Mouse (Mus musculus): ENCODE data around the gene Hoxd4.

Gene Hoxd4

GRCm38 (mm10) chr2:74728303-74728680 is 16.6 kb downstream of the Hoxd4 start:
- CTCF ChIA-PET = interaction anchor here in 1 of 4 experiments (0.7 kb wide), 1 partner anchor 997 kb away, joined by 6 read pairs; no protein-coding TSS in a partner anchor
- POLR2A ChIA-PET = interaction anchor here in 2 of 4 experiments (0.7 to 1.5 kb wide), 3 partner anchors 15 to 1111 kb away, joined by 3 to 6 read pairs (median 3); no protein-coding TSS in a partner anchor

- POLR2A ChIA-PET = interaction anchor here in 1 of 4 experiments (0.6 to 0.8 kb wide), 4 partner anchors 15 to 821 kb away, joined by 3 read pairs; partner anchors contain the start of gene Hoxd1
- CTCF ChIA-PET = interaction anchor here in 3 of 4 experiments (0.5 to 1.2 kb wide), 4 partner anchors 13 to 1144 kb away, joined by 3 to 7 read pairs (median 5); no protein-coding TSS in a partner anchor
Observed at GRCm38 (mm10) chr2:74730331-74730730, 18.6 kb downstream of the Hoxd4 start.

GRCm38 (mm10) chr2:74731055-74731454 is 19.3 kb downstream of the Hoxd4 start:
- CTCF ChIA-PET = interaction anchor here in 2 of 4 experiments (0.6 to 1.2 kb wide), 3 partner anchors 14 to 239 kb away, joined by 3 to 7 read pairs (median 3); no protein-coding TSS in a partner anchor
- POLR2A ChIA-PET = interaction anchor here in 1 of 4 experiments (0.6 to 0.8 kb wide), 2 partner anchors 15 to 32 kb away, joined by 3 read pairs; partner anchors contain the start of gene Hoxd1

GRCm38 (mm10) chr2:74731799-74732512 is 20.2 kb downstream of the Hoxd4 start:
- ChIA-PET POLR2A (interaction anchor here in 1 of 4 experiments (0.6 kb wide), 1 partner anchor 42 kb away, joined by 3 read pairs; no protein-coding TSS in a partner anchor), CTCF (interaction anchor here in 2 of 4 experiments (0.6 to 0.7 kb wide), 2 partner anchors 85 to 238 kb away, joined by 3 read pairs; no protein-coding TSS in a partner anchor)

DNA sequence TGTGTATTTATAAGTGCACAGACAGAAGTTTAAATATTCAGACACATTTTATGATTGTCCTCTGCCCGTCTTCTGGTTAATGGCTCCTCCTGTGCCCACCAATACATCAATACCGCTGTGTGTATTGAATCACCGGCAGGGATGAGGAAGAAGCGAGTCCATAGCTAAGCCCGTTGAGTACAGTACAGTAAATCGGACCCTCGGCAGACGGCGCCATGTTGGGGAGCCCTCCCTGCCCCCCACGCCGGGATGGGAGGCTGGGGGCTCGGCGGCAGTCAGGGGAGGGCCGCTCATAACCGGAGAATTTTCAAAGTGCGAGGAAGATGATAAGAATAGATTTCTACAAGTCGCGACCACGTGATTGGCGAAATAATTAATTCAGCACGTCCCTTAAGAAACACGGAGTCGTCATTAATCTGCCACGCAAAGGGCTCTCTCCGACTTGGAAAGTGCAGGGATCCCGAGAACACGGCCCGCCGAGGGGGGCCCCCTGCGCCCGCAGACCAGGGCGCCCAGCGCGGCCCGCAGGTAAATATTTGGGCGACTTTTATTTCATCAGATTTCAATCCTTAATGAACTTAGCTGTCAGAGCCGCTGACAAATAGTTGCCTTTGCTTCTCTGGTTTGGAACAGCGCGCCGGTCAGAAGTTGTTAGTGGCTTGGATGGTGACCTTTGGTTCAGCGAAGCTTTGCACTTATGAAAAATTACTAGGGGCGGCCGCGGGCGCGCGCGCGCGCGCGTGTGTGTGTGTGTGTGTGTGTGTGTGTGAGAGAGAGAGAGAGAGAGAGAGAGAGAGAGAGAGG is 21.0 kb downstream of the Hoxd4 start:
- POLR2A ChIA-PET = interaction anchor here in 2 of 4 experiments (0.5 to 1.5 kb wide), 6 partner anchors 21 to 431 kb away, joined by 3 to 4 read pairs (median 3); partner anchors contain the start of genes Hoxd3 (in 1 of the 2) and Hoxd4 (in 1 of the 2)
- CTCF ChIA-PET = interaction anchor here in 1 of 4 experiments (0.6 to 0.7 kb wide), 5 partner anchors 30 to 858 kb away, joined by 4 to 18 read pairs (median 7); no protein-coding TSS in a partner anchor

DNA sequence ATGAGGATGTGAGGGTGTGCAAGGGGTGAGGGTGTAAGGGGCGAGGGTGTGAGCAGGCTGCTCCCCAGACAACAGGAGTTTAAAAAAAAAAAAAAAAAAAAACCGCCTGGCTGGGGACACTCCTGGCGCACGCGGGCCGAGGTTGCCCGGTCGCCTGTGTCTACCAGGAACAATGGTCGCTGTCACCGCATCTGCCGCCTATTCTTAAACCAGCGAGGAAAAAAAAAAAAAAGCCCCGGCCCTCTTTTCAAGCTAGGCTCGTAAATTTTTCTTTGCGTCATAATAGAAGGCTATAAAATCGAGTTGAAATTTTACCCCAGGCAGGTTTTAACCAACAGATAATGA is 21.6 kb downstream of the Hoxd4 start:
- ChIA-PET POLR2A (interaction anchor here in 2 of 4 experiments (0.5 to 1.5 kb wide), 5 partner anchors 21 to 432 kb away, joined by 3 to 4 read pairs (median 3); partner anchors contain the start of genes Hoxd3 (in 1 of the 2) and Hoxd4 (in 1 of the 2)), CTCF (interaction anchor here in 2 of 4 experiments (0.6 to 0.7 kb wide), 6 partner anchors 31 to 857 kb away, joined by 4 to 18 read pairs (median 6); no protein-coding TSS in a partner anchor)

GRCm38 (mm10) chr2:74733765-74734164 is 22.0 kb downstream of the Hoxd4 start:
- ChIA-PET POLR2A (interaction anchor here in 2 of 4 experiments (0.8 to 1.5 kb wide), 3 partner anchors 22 to 45 kb away, joined by 3 to 4 read pairs (median 3); partner anchors contain the start of genes Hoxd3 (in 1 of the 2) and Hoxd4 (in 1 of the 2)), CTCF (interaction anchor here in 2 of 4 experiments (0.6 to 0.7 kb wide), 4 partner anchors 31 to 857 kb away, joined by 4 to 7 read pairs (median 4); no protein-coding TSS in a partner anchor)

DNA sequence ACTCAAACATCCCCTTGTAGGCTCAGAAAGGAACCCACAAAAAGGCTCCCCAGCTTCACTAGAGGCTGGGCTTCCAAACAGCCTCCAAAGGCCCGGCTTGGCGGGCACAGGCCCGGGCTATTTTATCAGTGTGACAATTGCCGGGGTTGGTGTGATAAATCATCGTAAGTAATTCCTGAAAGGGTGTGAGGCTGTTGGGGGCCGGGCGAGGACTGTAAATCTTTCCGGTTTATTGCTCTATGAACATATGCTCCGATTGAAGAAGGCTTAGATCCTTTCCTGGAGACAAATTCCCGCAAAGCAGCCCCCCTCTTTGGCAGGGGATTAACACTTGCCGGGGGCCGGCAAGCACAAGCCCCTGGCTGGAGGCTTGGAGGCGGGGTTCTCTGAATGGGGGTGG is 22.7 kb downstream of the Hoxd4 start:
- ChIA-PET CTCF (no interaction called here), POLR2A (interaction anchor here in 1 of 4 experiments (1.5 kb wide), 1 partner anchor 43 kb away, joined by 3 read pairs; the partner anchor contains the start of gene Hoxd10)

GRCm38 (mm10) chr2:74734996-74735811 is 23.5 kb downstream of the Hoxd4 start:
- CTCF ChIA-PET = interaction anchor here in 1 of 4 experiments (0.5 to 0.6 kb wide), 2 partner anchors 33 to 39 kb away, joined by 3 read pairs; no protein-coding TSS in a partner anchor
- POLR2A ChIA-PET = interaction anchor here in 3 of 4 experiments (0.6 to 1.5 kb wide), 3 partner anchors 11 to 52 kb away, joined by 3 to 7 read pairs (median 4); partner anchors contain the start of gene Hoxd10 (in 1 of the 3)

GRCm38 (mm10) chr2:74735851-74736687 is 24.3 kb downstream of the Hoxd4 start:
- CTCF ChIA-PET = interaction anchor here in 3 of 4 experiments (0.5 to 0.6 kb wide), 4 partner anchors 30 to 70 kb away, joined by 3 to 6 read pairs (median 4); no protein-coding TSS in a partner anchor

GRCm38 (mm10) chr2:74736688-74737577 is 25.2 kb downstream of the Hoxd4 start:
- ChIA-PET CTCF (no interaction called here), POLR2A (interaction anchor here in 1 of 4 experiments (0.7 kb wide), 2 partner anchors 91 to 128 kb away, joined by 5 to 9 read pairs; no protein-coding TSS in a partner anchor)

More at GRCm38 (mm10) chr2:74735851-74736687, 24.3 kb downstream of the Hoxd4 start:
- POLR2A ChIA-PET = interaction anchor here in 2 of 4 experiments (1.1 to 1.5 kb wide), 2 partner anchors 10 to 45 kb away, joined by 3 to 4 read pairs; partner anchors contain the start of gene Hoxd10 (in 1 of the 2)

DNA sequence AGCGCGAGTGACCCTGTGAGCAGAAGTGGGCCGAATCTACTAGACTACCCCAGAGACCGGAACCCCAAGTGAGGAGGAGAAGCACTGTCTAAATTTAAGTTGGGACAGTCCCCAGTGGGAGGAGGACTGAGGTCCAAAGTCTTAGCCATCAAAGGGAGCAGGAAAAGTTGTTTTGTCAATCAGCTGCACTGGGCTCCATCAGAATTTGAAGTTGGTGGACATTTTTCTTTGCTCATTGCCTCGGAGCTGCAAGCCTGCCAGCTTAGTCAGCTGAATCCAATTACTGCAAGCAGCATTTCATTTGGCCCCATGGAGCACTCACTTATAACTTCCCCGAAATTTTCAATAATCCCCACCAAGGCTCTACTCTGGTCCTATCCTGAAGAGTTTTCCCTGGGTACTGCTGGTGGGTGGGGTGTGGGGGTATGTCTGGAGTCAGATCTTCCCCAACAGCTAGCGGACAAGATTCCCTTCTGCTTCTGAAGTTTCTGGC is 25.9 kb downstream of the Hoxd4 start:
- CTCF ChIA-PET = interaction anchor here in 1 of 4 experiments (0.9 kb wide), 1 partner anchor 14 kb away, joined by 3 read pairs; no protein-coding TSS in a partner anchor

DNA sequence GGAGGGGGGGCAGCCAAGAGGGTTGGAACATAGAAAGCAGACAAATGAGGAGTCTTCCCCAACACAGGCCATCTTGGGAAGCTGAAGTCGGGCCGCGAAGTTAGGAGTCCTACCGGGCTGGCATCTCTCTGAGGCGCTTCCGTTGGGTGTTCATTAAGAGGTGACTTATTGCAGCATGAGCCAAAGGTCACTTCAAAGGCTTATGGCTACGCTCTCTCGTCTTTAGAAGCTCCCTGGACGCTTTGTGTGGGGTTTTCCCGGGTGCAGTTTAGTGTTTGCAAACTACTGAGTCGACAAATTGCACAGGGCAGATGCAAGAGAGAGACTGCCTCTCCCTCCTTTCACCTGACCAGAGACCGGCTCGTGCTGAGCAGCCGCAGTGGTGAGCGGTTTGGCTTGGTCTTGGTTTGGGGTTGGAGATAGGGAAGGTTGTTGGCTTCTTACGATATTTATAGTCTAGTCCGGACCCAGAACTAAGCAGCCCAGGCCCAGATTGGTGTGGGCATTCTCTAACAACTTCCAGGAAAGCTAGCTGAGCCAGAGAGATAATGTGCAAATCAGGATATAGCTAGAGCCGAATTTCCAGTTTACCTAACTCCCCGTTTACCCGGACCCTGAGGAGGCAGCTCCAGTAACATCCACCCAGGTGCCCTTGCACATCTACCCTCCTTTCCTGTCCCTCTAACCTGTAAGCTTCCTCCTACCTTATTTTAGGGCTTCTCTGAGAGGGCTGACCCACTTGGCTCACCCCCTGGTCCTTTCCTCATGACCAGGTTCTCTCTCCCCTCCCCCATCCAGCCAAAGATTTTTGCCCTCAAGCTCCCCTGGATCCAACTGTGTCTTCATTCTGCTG is 27.1 kb downstream of the Hoxd4 start:
- POLR2A ChIA-PET = interaction anchor here in 1 of 4 experiments (0.8 to 1.1 kb wide), 2 partner anchors 48 to 53 kb away, joined by 3 read pairs; no protein-coding TSS in a partner anchor
- CTCF ChIA-PET = interaction anchor here in 1 of 4 experiments (1.8 kb wide), 1 partner anchor 23 kb away, joined by 8 read pairs; no protein-coding TSS in a partner anchor

More for the DNA sequence above, 25.9 kb downstream of the Hoxd4 start:
- POLR2A ChIA-PET = interaction anchor here in 1 of 4 experiments (0.7 kb wide), 1 partner anchor 129 kb away, joined by 9 read pairs; no protein-coding TSS in a partner anchor

DNA sequence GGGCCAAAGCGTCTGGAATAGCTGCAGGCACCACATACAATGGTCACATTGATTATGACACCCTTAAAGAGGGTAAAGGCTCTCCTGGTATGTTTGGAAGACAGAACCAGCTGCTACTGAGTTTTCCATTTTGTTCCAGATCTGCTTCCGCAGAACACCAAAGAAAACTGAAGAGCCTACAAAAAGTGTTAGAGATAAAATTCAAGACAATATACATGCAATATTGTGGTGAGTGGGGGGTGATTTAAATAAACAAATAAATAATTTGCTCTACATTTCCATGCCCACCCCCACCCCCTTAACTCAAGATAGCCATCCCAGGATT is 27.7 kb downstream of the Hoxd4 start:
- CTCF ChIA-PET = interaction anchor here in 1 of 4 experiments (1.8 kb wide), 1 partner anchor 24 kb away, joined by 8 read pairs; no protein-coding TSS in a partner anchor
- POLR2A ChIA-PET = no interaction called here

Measured in embryonic stem cell, embryonic (primary cell).